Mouse (Mus musculus): ENCODE data around the gene Gm15140.
"Not testable (repeated sequence)": the region's sequence is repeated elsewhere in the genome, so short reads cannot be mapped to it uniquely, and the experiment has no call there.

The Gm15140 gene

GRCm38 (mm10) chrX:154120585-154120984 is at the start of gene Gm15140:
TSS of gene Gm15140 (minus strand) at chrX:154120685.
- in situ Hi-C loops (cut with MboI) = not testable (repeated sequence)

Measured in mature B cell (primary cell).